Mouse (Mus musculus) C2C12 (cell line): ENCODE data around the gene Gm11983.

Experiments used
- CTCF ChIP-seq: IDR thresholded peaks from one replicate; pipeline ENCODE4 v1.5.1; 2011; ENCODE audit not compliant: control insufficient read depth, insufficient read depth, insufficient read length
- MYOD1 ChIP-seq: IDR thresholded peaks from one replicate; pipeline ENCODE4 v1.6.1; 2011; ENCODE audit warnings: low read depth; ENCODE audit not compliant: control insufficient read depth, insufficient read length

DNA sequence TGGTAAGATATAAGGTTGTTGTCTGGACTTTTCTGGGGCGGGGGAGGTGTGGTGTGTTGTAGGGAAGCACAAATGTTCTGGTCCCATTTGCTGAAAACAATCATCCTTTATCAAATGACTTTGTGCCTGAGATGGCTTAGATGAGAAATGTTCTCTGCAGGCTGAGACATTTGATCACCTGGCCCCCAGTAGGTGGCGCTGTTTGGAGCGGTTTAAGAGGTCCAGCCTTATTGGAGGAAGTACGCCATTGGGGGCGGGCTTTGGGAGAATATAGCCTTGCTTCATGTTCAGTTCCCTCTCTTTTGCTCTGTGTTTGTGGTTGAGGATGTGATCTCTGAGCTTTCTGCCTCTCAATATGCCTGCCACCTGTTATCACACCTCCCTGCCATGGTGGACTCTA lies 44.2 kb upstream of the Gm11983 start:
- TF ChIP-seq CTCF (no peak), MYOD1 (no peak)
